Mouse (Mus musculus) intestine, embryonic 15.5 days (tissue): Measurements from ENCODE around the gene Spop. TPM values are rescaled to one million over a fixed set of nuclear protein-coding genes. Genes with fewer than 3 reads are reported as not detected.

Experiments used
- ATAC-seq: fragments of 200-750 bp; cut with Nextera tagmentation; 2 replicates; pipeline ENCODE4 v1.8.0; 2017; ENCODE audit warnings: moderate TSS enrichment, moderate library complexity
- H3K27ac ChIP-seq: fragments of 300-500 bp; sonication (generic); 2 replicates; pipeline ENCODE4 v1.5.1; 2015; ENCODE audit warnings: mild to moderate bottlenecking, inconsistent platforms
- H3K27me3 ChIP-seq: fragments of 300-500 bp; sonication (generic); replicated peaks from 2 replicates; pipeline ENCODE4 v1.6.1; 2015; ENCODE audit warnings: inconsistent platforms
- H3K36me3 ChIP-seq: fragments of 300-500 bp; sonication (generic); 2 replicates; pipeline ENCODE4 v1.6.1; 2015; ENCODE audit warnings: inconsistent platforms
- H3K4me1 ChIP-seq: fragments of 300-500 bp; sonication (generic); replicated peaks from 2 replicates; pipeline ENCODE4 v1.6.1; 2015; ENCODE audit warnings: inconsistent platforms
- H3K4me2 ChIP-seq: fragments of 300-500 bp; sonication (generic); replicated peaks from 2 replicates; pipeline ENCODE4 v1.6.1; 2015; ENCODE audit warnings: mild to moderate bottlenecking, inconsistent platforms
- H3K4me3 ChIP-seq: fragments of 300-500 bp; sonication (generic); replicated peaks from 2 replicates; pipeline ENCODE4 v1.5.1; 2015; ENCODE audit warnings: inconsistent platforms
- H3K9ac ChIP-seq: fragments of 300-500 bp; sonication (generic); 2 replicates; pipeline ENCODE4 v1.6.1; 2015; ENCODE audit warnings: inconsistent platforms
- H3K9me3 ChIP-seq: fragments of 300-500 bp; sonication (generic); 2 replicates; pipeline ENCODE4 v1.6.1; 2016; ENCODE audit warnings: inconsistent platforms
- WGBS: fragments of 180-500 bp; shearing (Covaris S2); methylation state at CpG from one replicate; pipeline ENCODE4 v1.1.7; 2015; 5-methylcytosine and 5-hydroxymethylcytosine counted together
- polyA plus RNA-seq: library from polyadenylated mRNA; unstranded; fragments of >200 nt; fragmentation: Nextera tagmentation; extraction: Ambion mirVana; gene quantifications from 2 replicates; pipeline ENCODE4 v1.2.1, GENCODE M21; 2015

The Spop gene
- polyA plus RNA-seq, 1 experiment from 2014 or later = 130 TPM

DNA sequence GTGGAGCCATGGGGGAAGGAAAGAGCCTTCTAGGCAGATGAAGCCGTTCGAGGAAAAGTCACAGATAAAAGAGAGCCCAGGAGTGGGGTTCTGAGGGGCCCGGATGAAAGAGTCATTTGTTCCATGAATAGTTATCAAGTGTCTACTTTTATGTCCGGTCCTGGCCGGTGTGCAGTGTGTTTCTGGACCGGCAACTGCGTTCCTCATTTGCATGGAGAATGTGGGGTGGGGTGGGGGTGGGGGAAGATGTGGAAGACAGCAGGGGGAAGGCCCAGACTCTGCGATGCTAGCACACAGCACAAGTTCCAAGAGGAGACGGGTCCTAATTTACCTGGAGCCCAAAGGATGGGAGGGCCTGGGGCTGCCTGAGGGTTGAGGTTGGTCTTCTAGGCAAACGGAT is 105.4 kb downstream of the Spop start:
- Histone ChIP-seq H3K9ac (no peak overlapping the region), H3K4me2 (no peak overlapping the region), H3K4me1 (peaks cover 10% of the 10 kb centered on the region), H3K27me3 (peaks cover 26% of the 10 kb centered on the region), H3K9me3 (no peaks in the 10 kb centered on the region), H3K4me3 (no peak overlapping the region), H3K27ac (no peak overlapping the region), H3K36me3 (no peaks in the 10 kb centered on the region)
- ATAC-seq = no peak
- WGBS = 73% methylated on average over 10 of the region's 10 CpGs

DNA sequence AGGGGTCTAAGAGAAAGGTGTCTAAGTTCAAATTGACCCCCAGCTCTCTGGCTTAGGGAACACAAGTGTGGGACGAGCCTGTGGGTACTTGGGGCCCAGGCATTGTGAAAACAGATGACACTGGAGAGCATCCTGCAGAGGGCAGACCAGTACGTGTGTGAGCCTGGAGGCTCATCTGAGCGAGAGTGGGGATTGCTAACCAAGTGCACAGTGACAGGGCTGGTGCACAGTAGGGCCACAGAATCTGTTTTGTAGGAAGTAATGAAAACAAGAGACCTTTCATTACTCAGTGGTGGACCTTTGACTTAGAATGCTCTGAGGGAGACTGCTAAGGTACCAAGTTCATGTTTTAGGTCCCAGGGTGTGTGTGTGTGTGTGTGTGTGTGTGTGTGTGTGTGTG is 106.1 kb downstream of the Spop start:
- no peak overlapping the region for H3K4me2 ChIP-seq
- no peaks in the 10 kb centered on the region for H3K36me3 ChIP-seq
- 60% methylated on average over 3 of the region's 3 CpGs for WGBS
- H3K27me3 ChIP-seq = peaks cover 21% of the 10 kb centered on the region
- H3K4me3 ChIP-seq = no peak overlapping the region
- no peak overlapping the region for H3K9ac ChIP-seq
- H3K9me3 ChIP-seq = no peaks in the 10 kb centered on the region
- no peak overlapping the region for H3K27ac ChIP-seq
- peaks cover 3% of the 10 kb centered on the region; the same call in 1 of the 2 replicates for H3K4me1 ChIP-seq
- ATAC-seq = no peak

DNA sequence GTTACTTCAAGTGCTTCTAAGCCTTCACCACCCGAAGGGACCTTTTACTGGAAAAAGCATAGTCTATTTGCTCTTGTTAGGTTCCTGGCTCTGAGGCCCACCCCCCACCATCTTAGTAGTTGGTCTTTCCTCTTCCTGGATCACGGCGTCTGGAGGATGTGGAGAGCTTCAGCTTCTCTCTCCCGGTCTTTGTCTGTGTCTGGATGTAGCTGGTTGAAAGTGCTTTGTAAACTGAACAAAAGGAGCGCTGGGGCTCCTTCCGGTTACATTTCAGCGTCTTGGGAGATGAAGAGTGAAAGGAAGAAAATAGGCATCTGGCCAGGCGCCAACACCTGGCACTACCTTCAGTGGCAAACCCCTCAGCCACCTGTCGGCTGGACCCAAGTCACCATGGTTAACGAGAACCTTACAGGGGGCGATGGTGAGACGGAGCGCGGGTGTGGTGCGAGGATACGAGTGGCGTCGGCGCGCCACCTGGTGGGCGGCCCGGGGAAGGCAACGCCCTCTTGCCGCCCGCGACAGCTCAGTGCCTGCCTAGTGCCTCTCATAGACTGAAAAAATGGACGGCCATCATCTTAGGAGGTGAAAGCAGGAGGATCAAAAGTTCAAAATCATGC is 106.7 kb downstream of the Spop start:
- peak overlapping the region; percentile 54 for H3K4me2 ChIP-seq
- 4% methylated on average over 27 of the region's 27 CpGs for WGBS

DNA sequence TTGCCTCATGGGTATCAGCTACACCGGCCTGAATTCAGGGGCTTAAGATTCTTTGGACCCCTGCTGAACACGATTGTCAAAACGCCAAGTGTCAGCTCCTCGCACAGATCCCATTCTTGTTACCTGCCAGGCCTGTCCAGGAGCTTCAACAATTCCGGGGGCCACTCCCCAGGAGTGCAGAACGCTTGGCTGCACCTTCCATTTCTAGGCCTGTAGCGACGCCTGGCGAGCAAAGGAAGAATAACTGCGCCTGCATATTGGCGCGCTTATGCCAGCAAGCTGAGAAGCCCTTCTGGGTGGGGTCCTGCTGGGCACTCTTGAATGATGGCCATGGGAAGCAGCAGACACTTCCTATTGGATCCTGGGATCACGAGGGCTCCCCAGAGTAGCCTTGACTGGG is 107.7 kb downstream of the Spop start:
- Histone ChIP-seq H3K4me1 (peaks cover 2% of the 10 kb centered on the region; the same call in 1 of the 2 replicates), H3K4me3 (peak overlapping the region; percentile 23; the same call in 1 of the 2 replicates), H3K9me3 (no peaks in the 10 kb centered on the region), H3K27ac (no peak overlapping the region), H3K27me3 (peaks cover 7% of the 10 kb centered on the region; the same call in 1 of the 2 replicates), H3K36me3 (no peaks in the 10 kb centered on the region), H3K9ac (peak overlapping the region; percentile 27; the same call in 1 of the 2 replicates), H3K4me2 (peak overlapping the region; percentile 54)
- 2% methylated on average over 13 of the region's 13 CpGs for WGBS
- peak; percentile 68 for ATAC-seq

More for the DNA sequence above, 106.7 kb downstream of the Spop start:
- Histone ChIP-seq H3K27me3 (peaks cover 15% of the 10 kb centered on the region), H3K4me1 (peaks cover 2% of the 10 kb centered on the region; the same call in 1 of the 2 replicates), H3K9ac (no peak overlapping the region), H3K27ac (no peak overlapping the region), H3K4me3 (peak overlapping the region; percentile 25), H3K36me3 (no peaks in the 10 kb centered on the region), H3K9me3 (no peaks in the 10 kb centered on the region)
- peak; percentile 81 for ATAC-seq

DNA sequence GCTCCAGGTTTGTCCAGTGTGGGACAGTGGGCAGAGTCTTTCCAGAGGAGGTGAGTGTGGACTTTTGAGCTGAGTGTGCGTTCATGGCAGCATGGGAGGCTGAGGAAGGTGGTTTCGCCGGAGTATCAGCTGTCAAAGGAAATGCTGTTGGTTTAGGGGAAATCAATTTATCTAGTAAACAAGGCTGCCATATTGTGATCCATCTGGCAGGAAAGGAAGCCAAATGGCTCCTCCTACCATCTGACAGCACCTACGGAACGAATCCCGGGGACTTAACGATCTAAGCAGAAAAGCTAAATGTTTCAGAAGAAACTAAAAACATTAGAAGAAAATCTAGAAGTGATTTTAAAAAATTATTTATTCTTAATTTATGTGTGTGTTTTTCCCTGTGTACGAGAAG is 113.4 kb downstream of the Spop start:
- Histone ChIP-seq H3K4me2 (no peak overlapping the region), H3K4me1 (no peaks in the 10 kb centered on the region), H3K9me3 (no peaks in the 10 kb centered on the region), H3K4me3 (no peak overlapping the region), H3K27ac (no peak overlapping the region), H3K36me3 (no peaks in the 10 kb centered on the region), H3K27me3 (no peaks in the 10 kb centered on the region), H3K9ac (no peak overlapping the region)
- WGBS = 82% methylated on average over 8 of the region's 8 CpGs
- ATAC-seq = no peak

DNA sequence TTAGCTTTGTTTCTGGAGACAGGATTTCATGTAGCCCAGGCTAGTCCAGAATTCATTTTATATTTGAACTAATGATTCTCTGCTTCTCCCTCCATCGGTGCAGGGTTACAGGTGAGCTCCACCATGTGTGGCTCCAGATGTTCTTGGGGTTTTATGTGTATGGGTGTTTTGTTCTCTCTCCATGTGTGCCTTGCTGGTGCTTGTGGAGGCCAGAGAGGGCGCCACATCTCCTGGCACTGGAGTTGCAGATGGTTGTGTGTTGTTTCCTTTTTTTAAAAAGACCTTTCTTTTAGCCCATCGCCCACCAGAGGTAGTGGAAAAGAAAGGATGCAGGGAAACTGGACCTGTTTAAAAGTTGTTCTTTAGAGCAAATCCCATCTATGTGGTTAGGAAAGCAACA is 114.4 kb downstream of the Spop start:
- WGBS = 87% methylated on average over 3 of the region's 3 CpGs
- Histone ChIP-seq H3K4me1 (no peaks in the 10 kb centered on the region), H3K4me3 (no peak overlapping the region), H3K27me3 (peaks cover under 1% of the 10 kb centered on the region; the same call in 1 of the 2 replicates), H3K9me3 (no peaks in the 10 kb centered on the region), H3K9ac (no peak overlapping the region), H3K4me2 (no peak overlapping the region), H3K27ac (no peak overlapping the region), H3K36me3 (no peaks in the 10 kb centered on the region)
- no peak for ATAC-seq

DNA sequence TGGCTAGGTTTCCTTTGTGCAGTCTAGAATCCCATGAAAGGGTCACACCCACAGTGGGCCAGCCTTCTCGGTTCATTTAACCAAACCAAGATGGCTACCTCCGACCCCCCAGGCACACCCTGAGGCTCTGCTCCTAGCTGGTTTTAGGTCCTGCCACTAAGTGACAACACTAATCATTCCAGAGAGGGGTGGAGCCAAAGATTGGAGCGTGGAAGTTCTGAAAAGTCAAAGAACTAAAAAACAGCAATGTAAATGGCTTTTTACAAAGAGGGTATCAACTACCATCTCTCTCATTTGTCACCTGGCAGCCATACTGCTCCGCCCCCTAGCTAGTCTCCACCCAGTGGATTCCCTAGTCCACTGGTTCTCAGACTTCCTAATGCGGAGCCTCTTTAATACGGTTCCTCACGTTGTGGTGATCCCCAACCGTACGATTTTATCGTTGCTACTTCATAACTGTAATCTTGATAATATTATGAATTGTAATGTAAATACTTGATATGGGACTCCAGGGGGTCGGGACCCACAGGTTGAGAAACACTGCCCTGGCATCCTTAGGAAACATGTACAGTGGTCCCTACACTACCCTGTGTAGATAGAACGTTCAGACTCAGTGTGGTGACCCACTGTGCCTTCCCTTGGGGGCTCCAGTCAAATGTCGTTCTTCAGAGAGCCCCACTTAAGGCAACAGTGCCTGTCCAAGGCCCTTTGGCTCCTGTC is 118.6 kb downstream of the Spop start:
- Histone ChIP-seq H3K27me3 (peaks cover 3% of the 10 kb centered on the region; the same call in 1 of the 2 replicates), H3K36me3 (no peaks in the 10 kb centered on the region), H3K27ac (no peak overlapping the region), H3K4me3 (no peak overlapping the region), H3K9me3 (no peaks in the 10 kb centered on the region), H3K4me2 (no peak overlapping the region), H3K9ac (no peak overlapping the region), H3K4me1 (0 out of 2 replicates have a peak, but pooled peaks cover 4% of the 10 kb centered on the region)
- 71% methylated on average over 13 of the region's 13 CpGs for WGBS
- no peak for ATAC-seq

DNA sequence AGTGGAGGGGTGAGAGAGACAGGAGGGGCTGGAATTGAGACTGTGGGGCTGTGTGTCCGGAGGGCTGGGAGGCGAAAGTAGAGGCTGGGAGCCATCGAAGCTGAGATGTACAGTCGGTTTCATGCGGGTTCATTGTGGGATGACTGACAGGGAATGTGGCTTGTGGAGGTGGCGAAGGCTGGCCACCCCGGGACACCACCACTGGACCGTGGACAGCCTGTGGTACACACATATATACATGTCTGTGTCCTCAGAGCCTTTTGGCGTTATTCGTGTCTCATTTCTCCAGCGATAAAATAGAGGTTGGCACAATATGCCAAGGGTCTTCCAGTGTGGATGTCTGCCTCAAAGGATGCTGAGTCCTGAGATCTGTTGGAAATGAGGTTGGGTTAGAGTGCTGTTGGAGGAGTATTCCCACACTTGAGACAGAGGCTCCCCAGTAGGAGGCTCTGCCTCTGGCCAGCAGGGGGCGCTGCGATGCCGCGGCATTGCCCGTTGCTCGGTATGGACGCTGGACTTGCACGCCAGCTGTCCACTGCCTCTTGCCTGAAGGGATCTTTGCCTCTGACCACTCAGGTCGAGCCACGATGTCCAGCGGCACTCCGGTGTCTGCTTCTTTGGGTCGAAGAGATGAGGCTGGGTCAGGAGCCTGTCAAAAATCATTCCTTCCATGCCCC is 119.7 kb downstream of the Spop start:
- Histone ChIP-seq H3K4me3 (no peak overlapping the region), H3K4me2 (peak overlapping the region; percentile 36; the same call in 1 of the 2 replicates), H3K36me3 (no peaks in the 10 kb centered on the region), H3K9ac (peak overlapping the region; percentile 6; the same call in 1 of the 2 replicates), H3K4me1 (peaks cover 4% of the 10 kb centered on the region; the same call in 1 of the 2 replicates), H3K27ac (no peak overlapping the region), H3K27me3 (peaks cover 3% of the 10 kb centered on the region; the same call in 1 of the 2 replicates), H3K9me3 (no peaks in the 10 kb centered on the region)
- ATAC-seq = peak; percentile 85; the same call in 1 of the 2 replicates
- 25% methylated on average over 24 of the region's 24 CpGs for WGBS

DNA sequence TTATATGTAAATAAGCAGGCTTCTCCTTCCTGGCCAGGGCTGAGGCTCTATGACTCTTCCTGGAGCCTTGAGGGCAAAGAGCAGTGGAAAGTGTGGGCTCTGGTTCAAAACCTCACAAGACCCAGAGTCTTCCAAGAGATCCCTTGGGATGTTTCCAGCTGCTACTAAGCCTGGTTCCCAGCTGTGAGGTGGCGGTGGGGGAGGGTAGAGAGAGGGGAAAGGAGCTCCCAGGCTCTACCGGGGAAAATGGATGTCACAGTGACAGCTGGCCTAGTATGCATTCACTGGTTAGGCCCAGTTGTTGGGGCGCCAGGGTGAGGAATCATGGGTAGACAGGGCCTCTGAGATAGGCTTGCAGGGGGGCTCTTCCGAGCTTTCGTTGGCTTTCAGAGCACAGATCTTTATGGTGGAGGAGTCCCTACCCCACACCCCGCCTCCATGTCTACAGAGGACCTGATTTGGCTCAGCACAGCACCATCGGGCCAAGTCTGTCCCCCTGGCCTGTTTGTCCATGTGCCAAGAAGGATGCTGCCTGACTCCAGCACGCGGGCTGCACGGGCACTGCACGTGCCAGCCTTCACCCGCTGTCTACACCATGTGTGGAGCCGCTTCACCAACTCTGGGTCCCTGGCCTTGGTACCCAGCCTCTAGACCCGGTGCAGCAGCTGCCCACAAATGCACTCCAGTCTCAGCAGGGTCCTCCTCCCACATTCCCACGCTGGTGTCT is 124.7 kb downstream of the Spop start:
- no peak overlapping the region for H3K9ac ChIP-seq
- no peaks in the 10 kb centered on the region for H3K9me3 ChIP-seq
- H3K27ac ChIP-seq = no peak overlapping the region
- H3K27me3 ChIP-seq = no peaks in the 10 kb centered on the region
- no peak for ATAC-seq
- no peak overlapping the region for H3K4me2 ChIP-seq
- 78% methylated on average over 15 of the region's 15 CpGs for WGBS
- H3K36me3 ChIP-seq = no peaks in the 10 kb centered on the region
- peaks cover 11% of the 10 kb centered on the region for H3K4me1 ChIP-seq
- no peak overlapping the region for H3K4me3 ChIP-seq

DNA sequence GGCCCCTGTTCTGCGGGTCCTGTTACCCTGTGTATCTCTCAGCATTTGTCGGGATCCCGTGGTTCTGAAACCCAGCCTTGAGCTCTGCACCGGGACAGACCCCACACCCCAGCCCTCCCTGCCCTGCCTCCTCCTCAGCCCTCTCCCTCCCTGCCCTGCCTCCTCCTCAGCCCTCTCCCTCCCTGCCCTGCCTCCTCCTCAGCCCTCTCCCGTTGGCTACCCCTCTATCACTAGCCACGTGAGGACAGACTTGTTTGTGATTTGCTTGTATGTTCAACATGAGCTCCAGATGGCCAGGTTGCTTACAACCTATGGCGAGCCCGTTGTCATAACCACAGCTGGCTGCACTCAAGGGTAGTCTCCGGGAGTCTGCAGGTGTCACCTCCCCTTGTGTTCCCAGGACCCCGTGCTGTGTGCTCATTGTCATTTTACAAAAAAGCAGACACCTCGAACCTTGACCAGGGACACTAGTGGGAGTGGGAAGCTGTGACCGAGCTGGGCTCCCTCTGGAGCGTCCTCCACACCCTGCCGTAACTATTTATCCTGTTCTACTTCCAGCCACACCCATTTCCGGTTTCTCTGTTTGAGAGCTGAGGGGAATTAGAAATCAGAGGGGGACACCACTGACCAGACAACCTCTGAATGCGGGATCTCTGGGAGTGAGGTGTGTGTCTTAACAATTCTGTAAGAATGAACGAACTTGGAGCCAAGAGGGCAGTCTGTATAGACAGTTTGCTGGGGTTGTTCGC is 126.9 kb downstream of the Spop start:
- peaks cover 7% of the 10 kb centered on the region for H3K4me1 ChIP-seq
- H3K27ac ChIP-seq = no peak overlapping the region; the same call in 1 of the 2 replicates
- 16% methylated on average over 18 of the region's 18 CpGs for WGBS
- no peak overlapping the region for H3K9ac ChIP-seq
- ATAC-seq = peak; percentile 50
- H3K4me2 ChIP-seq = peak overlapping the region; percentile 44
- H3K27me3 ChIP-seq = no peaks in the 10 kb centered on the region
- H3K36me3 ChIP-seq = no peaks in the 10 kb centered on the region
- no peak overlapping the region for H3K4me3 ChIP-seq
- no peaks in the 10 kb centered on the region for H3K9me3 ChIP-seq
